Mouse (Mus musculus) myocyte (in vitro differentiated cells): ENCODE results near the gene Kif1bp.

Source experiments
- E2F4 ChIP-seq: IDR thresholded peaks from one replicate; pipeline ENCODE4 v1.6.1; 2011; ENCODE audit warnings: mild to moderate bottlenecking, control low read depth, moderate library complexity; ENCODE audit not compliant: insufficient read depth
- POLR2A ChIP-seq: IDR thresholded peaks from one replicate; pipeline ENCODE4 v1.6.1; 2011; ENCODE audit warnings: low read depth, mild to moderate bottlenecking, control low read depth, moderate library complexity; ENCODE audit not compliant: insufficient read length
- POLR2AphosphoS2 ChIP-seq: IDR thresholded peaks from one replicate; pipeline ENCODE4 v1.6.1; 2011; ENCODE audit warnings: low read depth, control low read depth; ENCODE audit not compliant: insufficient read length
- REST ChIP-seq: IDR thresholded peaks from one replicate; pipeline ENCODE4 v1.6.1; 2011; ENCODE audit warnings: mild to moderate bottlenecking, control low read depth, moderate library complexity; ENCODE audit not compliant: insufficient read depth, insufficient read length
- USF1 ChIP-seq: IDR thresholded peaks from one replicate; pipeline ENCODE4 v1.6.1; 2011; ENCODE audit warnings: low read depth, mild to moderate bottlenecking, control low read depth, moderate library complexity

DNA sequence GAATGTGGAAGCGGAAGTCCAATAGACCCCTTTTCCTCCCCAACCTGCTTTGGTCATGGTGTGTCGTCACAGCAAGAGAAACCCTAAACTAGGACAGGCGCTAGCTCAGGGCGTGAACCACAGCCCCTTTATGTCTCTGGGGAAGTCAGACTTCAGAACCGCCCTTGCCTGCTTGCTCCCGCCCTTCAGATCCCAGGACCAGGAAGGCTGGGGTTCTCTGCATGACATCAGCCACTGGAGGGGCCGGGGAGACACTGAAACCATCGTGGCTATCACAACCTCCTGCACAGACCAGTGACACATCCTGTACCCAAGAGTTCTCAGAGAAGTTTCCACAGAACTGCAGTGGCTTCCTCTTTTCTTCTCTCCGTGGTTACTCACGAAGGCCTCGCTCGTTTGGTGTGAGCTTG lies 34.9 kb downstream of the Kif1bp start:
- TF ChIP-seq POLR2AphosphoS2: no peak
- no peak for TF ChIP-seq POLR2A
- no peak for TF ChIP-seq E2F4
- TF ChIP-seq USF1: no peak
- no peak for TF ChIP-seq REST
